Mouse (Mus musculus) B cell, adult 2 months (primary cell): ENCODE data around the gene BC055324.
"Not testable (repeated sequence)": the region's sequence is repeated elsewhere in the genome, so short reads cannot be mapped to it uniquely, and the experiment has no call there.

Experiments used
- DNase-seq, 2 experiments: peaks; one replicate each; pipeline ENCODE4 v3.0.0; 2022

BC055324 gene

DNA sequence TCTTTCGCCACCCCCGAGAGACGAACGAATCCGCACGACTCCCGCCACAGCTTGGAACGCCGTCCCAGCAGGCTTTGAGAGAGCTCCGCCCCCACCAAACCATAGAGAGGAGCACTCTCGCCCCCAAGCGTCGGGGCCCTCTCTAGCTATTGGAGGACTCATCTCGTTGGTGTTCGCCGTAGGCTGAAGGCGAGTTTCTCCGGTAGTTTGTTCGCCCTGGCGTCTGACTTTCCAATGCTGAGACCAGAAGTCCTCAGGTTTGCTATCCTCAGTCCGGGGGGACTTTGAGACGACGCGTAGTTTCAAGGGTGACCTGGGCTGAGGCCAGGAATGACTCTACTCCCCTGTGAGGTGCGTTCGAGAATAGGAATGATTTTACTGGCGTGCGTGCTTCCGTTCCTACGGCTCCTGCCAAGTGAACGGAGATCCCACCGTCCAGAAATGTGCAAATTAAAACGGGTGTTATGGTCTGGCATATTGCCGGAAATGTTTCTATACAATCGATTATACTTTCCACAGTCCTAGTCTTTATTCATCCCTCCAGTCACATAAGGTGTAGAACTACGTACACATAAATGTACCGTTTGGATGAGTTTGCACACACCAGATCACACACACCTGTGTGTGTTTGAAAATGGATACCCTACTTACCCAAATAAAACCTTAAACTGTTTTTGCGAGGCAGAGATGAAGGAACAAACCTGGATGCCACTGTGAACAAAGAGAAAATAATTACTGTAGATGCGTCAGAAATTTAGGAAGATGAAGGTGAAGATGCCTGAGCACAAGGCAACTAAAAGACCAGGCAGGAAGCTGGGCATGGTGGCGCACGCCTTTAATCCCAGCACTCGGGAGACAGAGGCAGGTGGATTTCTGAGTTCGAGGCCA lies at the start of gene BC055324, which contains the start of gene Mettl18:
Gene BC055324, minus strand, starts transcription at position 76 of the 888 bp plus-strand sequence.
Gene Mettl18, plus strand, starts transcription at position 169 of the 888 bp plus-strand sequence.
- DNase-seq: peak; percentile 93 to 94

DNA sequence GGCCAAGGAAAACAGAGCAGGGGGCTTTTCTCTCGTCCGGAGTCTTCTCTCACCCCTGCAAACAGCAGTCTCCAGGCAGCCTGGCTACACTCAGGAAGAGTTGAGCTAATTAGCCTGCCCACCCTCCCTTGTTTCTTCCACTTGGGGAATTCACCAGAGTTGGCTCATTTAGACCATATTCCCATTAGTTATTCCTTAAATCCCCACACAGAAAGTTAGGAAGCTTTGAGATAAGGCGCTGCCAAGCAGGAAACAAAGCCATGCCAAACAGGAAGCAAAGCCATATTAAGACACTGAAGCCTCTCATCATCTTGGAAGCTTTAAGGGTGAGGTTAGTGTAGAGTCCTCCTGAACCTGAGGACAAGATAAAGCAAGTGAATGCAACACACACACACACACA lies 49.0 kb upstream of the BC055324 start:
- no peak for DNase-seq

DNA sequence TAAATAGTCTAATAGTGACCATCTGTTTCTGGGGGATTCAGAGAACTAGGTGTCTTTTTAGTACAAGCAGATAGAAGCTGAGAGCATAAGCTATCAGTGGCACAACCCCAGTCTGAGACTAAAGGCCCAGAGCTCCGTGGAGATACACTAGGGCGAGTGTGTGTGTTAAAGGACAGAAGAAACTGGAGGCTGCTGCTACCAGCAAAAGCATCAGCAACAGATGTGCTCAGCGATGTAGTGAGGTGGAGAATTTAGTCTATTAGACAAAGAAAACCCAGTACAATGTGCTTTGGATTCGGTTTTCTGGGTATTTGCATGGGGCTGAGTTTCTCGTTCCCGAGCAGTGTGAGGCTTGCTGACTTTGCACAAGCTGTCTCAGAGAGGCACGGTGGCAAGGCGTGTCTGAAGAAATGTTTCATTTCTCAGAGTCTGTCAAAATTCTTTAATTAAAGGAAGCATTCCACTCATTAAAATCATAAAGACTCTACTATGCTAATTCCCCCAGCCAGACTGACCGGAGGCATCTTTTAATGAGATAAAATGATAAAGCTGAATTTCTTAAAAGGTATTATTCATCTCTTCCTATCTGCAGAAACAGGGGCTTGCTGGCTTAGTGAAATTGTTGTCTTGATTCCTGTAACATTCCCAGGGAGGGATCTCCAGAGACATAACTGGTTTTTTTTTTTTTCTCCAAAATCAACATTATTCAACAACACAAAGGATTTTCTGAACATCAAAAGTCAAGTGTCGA lies 46.0 kb upstream of the BC055324 start:
- DNase-seq: no peak

DNA sequence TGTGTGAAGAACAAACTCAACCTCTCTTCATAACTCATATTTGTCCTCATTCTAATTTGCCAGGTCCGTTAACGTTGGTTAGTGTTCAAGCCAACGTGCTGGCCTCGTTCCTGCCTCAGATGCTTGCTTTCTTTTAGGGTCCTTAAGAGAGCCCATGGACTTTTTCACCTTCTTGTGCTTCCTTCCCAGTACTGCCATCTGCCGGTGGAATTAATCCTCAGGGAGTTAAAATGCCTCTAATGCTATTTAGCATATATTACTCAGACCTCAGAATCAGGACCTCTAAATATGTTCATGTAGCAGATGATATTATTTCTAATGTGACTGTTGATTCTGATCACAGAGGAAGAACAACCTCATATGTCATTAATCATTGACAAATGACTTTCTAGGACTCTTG lies 32.8 kb upstream of the BC055324 start:
- peak; percentile 52 to 54 for DNase-seq

DNA sequence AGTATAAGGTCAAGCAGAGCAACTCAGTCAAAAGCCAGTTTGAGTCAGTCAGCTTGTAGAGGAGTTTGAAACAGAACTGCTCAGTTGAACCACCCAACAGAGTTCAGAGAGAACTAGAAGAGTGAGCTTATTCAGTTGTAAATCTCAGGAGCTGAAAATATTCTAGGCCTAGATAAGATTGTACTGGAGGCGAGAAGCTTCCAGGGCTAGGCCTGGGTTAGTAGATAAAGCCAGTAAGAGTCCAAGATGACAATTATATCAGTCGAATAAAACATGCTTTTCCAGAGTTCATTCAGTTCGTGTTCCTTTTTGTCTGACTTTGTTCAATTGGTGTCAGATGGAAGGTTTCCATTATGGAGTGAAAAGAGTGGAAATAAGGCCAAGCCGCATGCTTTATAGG lies 31.1 kb upstream of the BC055324 start:
- no peak for DNase-seq

DNA sequence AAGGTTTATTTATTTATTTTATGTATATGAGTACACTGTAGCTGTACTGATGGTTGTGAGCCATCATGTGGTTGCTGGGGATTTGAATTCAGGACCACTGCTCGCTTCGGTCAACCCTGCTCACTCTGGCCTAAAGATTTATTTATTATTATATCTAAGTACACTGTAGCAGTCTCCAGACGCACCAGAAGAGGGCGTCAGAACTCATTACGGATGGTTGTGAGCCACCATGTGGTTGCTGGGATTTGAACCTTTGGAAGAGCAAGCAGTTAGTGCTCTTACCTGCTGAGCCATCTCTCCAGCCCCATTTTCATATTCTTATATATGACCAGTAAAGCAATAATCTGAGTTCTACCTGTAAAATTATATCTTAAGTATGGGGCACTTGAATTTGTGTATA lies 27.5 kb upstream of the BC055324 start:
- DNase-seq: peak in 1 of 2 experiments; percentile 12

DNA sequence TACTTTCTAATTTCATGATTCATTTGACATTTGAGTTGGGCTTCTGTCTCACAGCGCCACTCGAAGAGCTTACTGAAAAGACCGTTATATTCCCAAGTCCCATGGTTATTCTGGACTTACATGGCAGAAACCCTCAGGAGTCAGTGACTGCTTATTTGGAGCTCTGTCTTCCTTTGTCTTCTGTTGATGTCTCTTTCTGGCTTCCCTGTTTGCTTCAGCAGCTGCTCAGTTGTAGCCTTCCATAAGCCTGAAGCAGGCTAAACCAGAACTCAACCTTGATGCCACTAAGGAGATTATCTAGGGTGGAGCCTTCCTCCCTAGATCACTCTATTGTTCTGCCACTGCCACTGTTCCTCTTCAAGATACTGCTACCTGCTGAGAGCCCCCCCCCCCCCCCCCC lies 26.1 kb upstream of the BC055324 start:
- DNase-seq: not testable (repeated sequence)

DNA sequence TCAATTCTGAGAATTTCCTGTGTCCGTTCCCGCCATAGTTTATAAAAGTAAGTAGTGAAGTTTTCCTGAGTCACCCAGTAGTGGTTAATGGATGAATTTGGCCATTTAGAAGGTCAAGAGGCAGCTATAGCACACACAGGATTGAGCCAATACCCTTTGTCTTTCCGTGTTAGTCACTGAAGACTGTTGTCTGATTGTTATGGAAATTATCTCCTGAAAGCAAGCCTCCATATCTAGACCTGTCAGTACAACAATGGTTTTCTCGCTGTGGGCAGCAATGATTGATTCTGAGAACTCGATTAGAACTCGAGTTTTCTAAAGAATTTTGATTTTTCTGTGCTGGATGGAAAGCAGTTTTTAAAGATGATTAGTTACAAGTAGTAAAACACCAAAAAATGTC lies 25.2 kb upstream of the BC055324 start:
- DNase-seq: no peak

DNA sequence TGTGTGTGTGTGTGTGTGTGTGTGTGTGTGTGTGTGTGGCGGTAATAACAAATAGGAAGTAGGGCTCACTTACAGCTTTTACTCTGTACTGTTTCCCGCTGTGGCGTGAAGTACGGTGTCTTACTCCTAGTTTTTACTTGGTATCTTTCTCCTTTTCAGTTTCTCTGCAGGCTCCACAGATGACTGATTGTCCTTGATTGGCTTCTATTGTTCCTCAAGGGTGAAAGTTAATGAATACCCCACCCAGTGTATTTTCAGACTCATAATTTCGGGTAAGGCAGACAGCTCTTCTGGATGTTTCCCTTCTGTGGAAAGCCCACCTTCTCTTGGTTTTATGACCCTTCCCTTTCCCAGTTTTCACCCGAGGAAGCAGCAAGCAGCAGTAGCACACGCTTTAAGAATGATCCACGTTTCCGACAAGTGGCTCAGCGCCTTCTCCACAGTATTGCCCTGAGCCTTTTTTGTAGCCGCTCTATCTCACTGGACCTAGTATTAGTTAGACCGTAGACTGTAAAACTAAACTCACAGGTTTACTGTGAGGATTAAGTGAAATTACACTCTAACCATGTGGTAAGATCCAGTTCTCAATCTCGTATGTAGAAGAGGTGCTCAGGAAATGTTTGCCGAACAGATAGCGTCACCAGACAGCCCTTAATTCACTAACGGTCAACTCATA lies 23.8 kb upstream of the BC055324 start:
- DNase-seq: no peak

DNA sequence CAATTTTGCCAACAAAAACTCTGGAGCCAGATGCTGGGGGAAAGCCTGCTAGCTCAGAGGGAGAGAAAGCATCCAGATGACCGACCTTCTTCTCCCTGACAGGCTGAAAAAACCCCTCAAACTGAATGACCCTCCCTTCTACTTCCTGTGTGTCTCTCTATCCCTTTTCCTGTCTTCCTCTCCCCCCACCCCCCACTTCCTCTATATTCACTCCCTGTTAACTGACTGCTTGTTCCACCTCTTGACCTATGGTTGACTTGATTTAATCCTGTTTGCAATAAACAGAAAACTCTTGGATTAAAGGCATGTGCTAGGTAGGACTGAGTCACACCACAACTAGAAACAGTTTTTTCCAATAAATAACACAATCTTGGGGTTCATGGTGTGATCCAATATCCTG lies 20.0 kb upstream of the BC055324 start:
- DNase-seq: no peak

DNA sequence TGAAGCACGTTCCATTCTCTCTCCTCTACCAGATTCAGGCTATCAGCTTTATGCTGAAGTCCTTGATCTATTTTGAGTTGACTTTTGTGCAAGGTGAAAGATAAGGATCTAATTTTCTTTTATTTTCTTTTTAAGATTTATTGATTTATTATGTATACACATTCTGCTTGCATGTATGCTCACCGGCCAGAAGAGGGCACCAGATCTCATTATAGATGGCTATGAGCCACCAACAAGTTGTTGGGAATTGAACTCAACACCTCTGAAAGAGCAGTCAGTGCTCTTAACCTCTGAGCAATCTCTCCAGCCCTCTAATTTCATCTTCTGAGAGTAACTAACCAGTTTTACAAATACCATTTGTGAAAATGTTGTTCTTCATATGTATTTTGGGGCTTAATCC lies 14.6 kb upstream of the BC055324 start:
- DNase-seq: peak; percentile 74 to 76

DNA sequence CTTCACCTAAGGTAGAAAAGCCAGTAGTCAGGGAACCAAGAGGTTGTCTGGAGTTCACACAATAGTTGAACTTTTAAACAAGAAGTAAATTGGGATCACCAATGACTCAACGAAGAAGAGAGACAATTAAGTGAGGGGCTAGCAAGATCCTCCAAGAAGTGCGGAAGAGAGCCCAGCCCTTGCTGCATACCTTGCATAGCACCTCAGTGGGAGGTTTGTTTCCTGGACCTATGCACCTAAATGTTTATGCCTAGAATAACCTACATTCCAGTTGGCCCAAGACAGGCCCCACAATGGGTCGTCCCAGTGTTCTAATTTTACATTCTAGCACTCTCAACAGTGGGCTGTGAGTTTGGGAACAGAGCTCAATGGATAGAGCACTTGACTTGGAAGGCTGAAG lies 9.7 kb upstream of the BC055324 start:
- no peak for DNase-seq

DNA sequence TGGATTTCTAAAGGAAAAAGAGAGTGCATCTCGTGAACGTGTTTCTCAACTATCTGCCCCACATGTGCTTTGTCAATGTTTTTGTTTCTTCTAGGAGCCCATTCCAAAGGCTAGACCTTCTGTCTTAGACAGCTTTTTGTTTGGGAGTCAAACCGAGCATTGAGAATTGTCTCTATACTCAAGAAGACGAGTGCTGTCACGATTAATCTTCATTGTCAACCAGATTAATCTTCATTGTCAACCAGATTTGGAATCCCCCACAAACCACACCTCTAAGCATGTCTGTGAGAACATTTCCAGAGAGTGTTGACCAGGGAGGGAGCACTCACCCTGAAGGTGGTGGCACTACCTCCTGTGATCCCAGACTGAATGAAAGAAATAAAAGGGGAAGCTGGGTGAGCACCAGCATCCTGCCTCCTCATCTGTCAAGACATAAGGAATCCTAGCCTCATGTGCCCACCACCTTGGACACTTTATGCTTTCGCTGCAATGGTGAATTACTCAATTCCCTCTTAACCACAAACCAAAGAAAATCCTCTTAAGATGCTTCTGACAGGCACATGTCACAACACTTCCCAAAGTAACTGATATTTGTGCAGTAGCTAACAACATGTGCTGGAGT lies 7.3 kb upstream of the BC055324 start:
- DNase-seq: no peak

DNA sequence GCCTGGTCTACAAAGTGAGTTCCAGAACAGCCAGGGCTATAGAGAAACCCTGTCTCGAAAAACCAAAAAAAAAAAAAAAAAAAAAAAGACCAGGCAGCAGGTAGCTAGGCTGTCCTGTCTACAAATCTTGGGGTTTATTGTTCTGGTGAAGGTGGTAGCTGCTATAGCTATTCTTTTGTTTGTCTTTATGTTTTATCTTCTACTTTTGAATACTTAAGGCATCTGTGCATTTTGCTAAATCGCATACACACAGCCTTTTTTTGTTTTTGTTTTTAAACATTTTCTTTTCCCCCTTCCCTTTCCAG lies 965 bp upstream of the BC055324 start:
- DNase-seq: no peak

DNA sequence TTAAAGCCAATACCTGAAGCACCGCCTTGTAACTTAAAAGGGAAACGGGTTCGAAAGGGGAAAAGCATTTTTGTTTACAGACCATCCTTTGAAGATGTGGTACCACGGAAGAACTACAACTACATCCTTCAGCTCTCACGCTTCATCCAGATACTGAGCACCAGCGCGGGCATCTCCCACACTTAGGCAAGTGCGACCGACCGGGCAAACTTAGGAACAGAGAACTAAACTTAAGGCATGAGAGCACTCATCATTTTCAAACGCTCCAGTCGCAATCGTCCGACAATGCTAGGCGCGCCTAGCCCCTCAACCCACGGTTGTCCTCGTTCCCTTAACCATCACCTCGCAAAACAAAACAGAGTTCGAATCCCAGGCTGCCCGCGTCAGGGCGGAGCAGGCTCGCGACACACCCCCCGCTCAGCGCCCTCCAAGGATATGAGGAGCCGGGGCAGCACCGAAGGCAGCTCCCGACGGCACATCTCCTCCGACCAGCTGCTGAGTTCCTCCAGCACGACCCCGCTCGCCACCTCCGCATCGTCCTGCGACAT lies 349 bp downstream of the BC055324 start:
- no peak for DNase-seq

DNA sequence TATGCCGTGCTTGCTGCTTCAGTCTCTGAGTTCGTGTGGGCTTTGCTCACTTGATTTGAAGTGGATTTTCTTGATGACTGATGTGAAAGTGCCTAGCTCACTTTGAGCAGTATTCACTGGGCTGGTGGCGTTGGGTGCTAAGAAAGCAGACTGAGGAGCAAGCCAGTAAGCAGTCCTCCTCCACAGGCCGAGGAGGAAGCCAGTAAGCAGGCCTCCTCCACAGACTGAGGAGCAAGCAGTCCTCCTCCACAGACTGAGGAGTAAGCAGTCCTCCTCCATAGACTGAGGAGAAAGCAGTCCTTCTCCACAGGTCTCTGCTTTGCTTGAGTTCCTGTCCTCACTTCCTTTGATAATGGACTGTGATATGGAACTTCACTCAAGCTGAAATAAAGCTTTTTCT lies 2.2 kb downstream of the BC055324 start:
- DNase-seq: no peak

DNA sequence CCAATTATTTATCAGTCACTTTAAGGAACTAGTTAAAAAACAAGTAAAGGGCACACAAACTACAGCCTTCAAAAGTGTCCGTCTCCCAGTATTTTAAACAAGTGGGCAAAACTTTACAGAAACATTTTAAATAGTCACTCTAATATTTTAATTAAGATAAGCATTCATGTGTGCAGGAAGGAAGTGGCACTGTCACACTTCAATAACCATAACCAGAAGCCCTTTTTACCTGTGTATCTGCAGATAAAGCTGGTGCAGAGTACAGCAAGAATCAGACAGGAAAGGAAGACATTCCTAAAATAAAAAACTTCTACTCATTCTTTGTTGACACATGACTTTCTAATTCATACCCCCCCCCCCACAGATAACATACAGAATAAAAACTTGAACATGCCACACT lies 18.1 kb downstream of the BC055324 start:
- no peak for DNase-seq

DNA sequence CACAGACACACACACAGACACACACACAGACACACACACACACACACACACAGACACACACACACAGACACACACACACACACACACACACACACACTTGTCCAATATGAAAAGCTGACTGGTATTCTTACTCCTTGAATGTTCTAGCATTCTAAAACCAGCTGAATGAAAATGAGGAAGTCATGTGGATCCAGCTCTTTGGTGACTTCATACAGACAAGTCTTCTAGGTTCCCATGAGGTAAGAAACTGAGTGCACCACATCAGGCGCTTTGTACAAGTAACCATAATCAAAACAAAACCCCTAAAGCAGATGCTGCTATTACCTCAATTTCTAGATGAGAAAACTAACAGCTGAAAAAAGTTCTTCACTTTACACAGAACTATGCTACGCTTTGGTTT lies 19.5 kb downstream of the BC055324 start:
- DNase-seq: peak in 1 of 2 experiments; percentile 8

DNA sequence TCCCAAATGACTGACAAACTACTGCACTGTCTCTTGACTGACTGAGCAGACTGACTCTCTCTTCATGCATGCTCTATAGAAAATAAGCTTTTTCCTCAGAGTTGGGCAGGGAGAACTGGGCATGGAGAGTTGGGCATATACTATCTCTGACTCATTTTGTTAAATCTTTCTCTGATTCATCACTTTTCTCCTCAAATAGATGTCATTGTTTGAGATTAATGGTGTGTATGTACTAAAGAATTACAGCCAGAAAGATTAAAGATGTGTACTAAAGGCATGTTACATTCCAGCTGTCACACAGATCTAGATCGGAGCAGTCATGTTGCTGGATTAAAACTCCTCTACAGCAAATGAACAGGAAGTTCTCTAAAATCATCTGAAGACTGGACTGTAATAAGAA lies 20.1 kb downstream of the BC055324 start:
- no peak for DNase-seq

DNA sequence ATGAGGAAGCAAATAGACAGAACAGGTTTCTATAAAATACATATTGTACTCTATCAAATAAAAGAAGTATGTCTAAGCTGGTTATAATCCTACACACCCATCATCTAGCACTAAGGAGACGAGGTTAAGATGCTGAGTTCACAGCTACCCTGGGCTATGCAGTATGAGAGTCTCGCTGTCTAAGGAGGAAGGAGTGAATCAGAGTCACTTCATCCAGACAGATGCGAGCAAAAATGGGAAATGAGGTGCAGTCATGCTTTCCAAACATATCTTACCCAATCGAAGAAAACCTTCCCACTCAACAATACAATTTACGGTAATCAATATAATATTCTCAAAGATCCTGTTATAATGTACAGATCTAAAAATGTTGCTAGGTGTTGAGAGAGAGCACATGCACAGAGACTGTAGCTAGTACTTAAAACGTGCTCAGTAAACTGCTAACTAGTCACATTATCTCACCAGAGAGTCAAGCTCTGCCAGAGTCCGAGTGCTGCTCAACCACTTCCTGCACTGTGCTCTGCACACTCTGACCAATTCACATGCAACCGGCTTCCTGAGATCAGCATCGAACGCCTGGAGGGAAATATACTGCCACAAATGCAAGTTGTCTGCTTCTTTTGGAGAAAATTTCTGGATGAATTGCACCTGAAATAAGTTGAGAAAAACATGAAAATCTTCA lies 30.4 kb downstream of the BC055324 start:
- DNase-seq: no peak

DNA sequence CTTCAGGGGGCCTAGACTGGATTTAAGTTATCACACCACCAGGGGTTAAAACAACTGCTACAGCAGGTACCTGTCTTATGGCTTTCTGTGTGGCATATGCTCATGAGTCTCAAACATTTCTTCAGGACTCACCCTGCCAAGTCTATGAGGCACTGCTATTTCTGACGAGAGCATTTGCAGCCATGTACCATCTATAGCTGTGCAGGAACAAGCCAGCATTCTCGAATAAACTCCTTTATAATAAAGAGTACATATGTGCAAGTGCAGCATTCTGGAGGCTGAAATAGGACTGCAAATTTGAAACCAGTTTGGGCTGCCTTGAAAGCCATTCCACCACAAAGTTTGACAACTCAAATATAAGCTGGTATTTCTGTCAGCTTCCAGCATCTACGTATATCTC lies 36.6 kb downstream of the BC055324 start:
- DNase-seq: no peak

DNA sequence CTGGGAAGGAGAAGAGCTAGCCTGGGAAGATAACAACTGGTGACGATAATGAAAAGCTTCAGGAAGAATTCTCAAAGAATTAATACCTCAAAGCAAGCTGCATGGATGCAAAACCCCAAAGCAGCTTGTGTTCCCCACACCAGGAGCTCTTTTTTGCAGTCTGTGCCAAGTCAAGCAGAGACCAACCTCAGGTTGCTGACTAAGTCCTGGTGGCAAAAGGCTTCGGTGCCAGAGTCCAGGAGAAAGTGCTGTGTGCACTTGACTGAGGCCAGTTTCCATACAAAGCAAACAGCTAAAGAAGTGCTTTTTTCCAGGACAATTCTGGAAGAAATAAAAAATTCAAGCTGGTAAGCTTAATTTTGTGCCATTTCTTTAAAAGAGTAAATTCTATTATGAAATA lies 41.2 kb downstream of the BC055324 start:
- no peak for DNase-seq
